Mouse (Mus musculus) embryo, embryonic 10 days (tissue): Measurements from ENCODE around the gene Ssh3.

ENCODE experiments used
- DNase-seq: peaks from one replicate; pipeline ENCODE4 v3.0.0-alpha.2; 2015; ENCODE audit warnings: low spot score

The Ssh3 gene

GRCm38 (mm10) chr19:4244775-4245174, 24.2 kb downstream of the Ssh3 start:
- DNase-seq: no peak

DNA sequence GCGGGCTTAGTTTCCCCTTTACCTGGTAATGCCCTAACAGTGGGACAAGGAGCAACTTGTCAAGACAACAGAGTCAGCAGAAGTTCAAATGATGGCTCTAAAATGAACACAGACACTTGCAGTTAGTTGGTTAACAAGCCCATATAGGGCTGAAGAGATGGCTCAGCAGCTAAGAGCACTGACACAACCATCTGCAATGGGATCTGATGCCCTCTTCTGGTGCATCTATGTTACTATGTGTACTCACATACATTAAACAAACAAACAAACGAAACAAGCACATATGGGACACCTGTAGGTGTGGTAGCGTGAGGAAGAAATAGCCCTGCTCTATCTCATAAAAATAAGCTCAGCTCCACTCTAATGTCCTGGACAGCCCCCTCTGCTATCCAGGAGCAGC, 26.6 kb downstream of the Ssh3 start:
- DNase-seq: no peak

GRCm38 (mm10) chr19:4240247-4240668, 28.7 kb downstream of the Ssh3 start:
- peak; percentile 57 for DNase-seq

DNA sequence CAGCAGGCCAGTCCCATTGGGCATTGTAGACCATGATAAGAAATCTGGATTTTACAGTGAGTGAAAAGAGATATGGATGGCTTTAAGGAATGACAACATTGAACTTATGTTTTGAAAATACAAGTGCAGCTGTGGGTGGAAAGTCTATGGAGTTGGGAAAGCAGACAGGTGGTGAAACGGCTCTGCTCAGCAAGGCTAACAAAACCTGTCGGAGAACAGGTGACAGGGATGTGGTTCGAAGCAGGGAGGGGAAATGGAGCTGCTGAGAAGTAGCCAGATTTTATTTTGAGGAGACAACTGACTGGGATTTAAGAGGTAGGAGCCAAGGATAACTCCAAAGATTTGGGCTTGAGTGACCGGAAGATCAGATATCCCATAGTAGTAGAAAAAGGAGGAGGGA, 34.4 kb downstream of the Ssh3 start:
- no peak for DNase-seq

GRCm38 (mm10) chr19:4232651-4233050, 36.3 kb downstream of the Ssh3 start:
- DNase-seq: no peak

GRCm38 (mm10) chr19:4232186-4232572, 36.8 kb downstream of the Ssh3 start:
- no peak for DNase-seq

- peak; percentile 95 for DNase-seq
Observed at GRCm38 (mm10) chr19:4231253-4232185, 37.5 kb downstream of the Ssh3 start, which contains the start of gene Pold4. Gene Pold4, plus strand, starts transcription at chr19:4231899.

GRCm38 (mm10) chr19:4230415-4230814, 38.6 kb downstream of the Ssh3 start:
- DNase-seq: no peak

- DNase-seq: no peak
Observed at GRCm38 (mm10) chr19:4229451-4230076, 39.4 kb downstream of the Ssh3 start.

DNA sequence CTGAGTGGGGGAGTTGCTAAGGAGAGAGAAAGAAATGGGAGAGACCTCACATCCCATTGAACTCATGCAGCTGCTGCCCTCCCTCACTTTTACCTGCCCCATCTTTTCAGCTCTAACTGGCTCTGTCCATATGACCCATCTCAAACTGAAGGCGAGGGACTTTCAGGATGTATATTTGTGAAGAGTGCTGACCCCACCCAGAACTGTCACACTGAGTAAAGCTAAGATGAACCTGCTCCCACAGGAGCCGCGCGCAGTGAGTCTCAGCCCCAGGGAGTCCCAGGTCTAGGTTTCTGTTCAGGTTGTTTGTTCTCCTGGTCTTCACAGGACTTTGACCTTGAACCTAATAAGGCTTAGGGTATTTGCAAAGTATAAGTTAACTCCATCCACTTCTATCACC, 40.1 kb downstream of the Ssh3 start:
- DNase-seq: no peak

GRCm38 (mm10) chr19:4227894-4228678, 40.9 kb downstream of the Ssh3 start:
- DNase-seq: peak; percentile 89

GRCm38 (mm10) chr19:4227446-4227845, 41.5 kb downstream of the Ssh3 start:
- DNase-seq: no peak

- no peak for DNase-seq
Observed at GRCm38 (mm10) chr19:4226779-4227178, 42.2 kb downstream of the Ssh3 start.

- no peak for DNase-seq
Observed at GRCm38 (mm10) chr19:4222165-4222564, 46.8 kb downstream of the Ssh3 start.

- DNase-seq: no peak
Observed at GRCm38 (mm10) chr19:4220957-4221743, 47.8 kb downstream of the Ssh3 start.

- no peak for DNase-seq
Observed at GRCm38 (mm10) chr19:4220416-4220815, 48.6 kb downstream of the Ssh3 start.

- no peak for DNase-seq
Observed at GRCm38 (mm10) chr19:4219943-4220342, 49.0 kb downstream of the Ssh3 start.

- no peak for DNase-seq
Observed at GRCm38 (mm10) chr19:4218784-4219183, 50.2 kb downstream of the Ssh3 start.

- no peak for DNase-seq
Observed at GRCm38 (mm10) chr19:4218293-4218692, 50.7 kb downstream of the Ssh3 start.

DNA sequence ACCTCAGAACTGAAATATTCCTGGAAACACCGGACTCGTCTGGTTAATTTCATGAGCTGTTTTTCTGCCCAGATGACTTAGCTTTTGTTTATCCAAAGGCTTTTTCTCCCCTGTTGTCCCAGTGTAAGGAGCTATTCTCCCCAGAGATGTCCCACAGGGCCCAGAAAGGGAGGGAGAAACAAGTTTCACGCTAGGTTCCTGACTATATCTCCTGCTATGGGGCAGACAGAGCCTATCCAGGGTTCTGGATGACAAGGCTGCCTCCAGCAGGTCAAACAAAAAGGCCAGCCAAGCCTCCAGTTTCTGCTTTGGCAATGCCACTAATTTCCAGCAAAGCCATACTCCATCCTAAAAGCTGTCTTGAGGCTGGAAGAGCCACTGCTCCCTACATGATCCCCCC, 51.1 kb downstream of the Ssh3 start:
- no peak for DNase-seq

- DNase-seq: no peak
Observed at GRCm38 (mm10) chr19:4217140-4217539, 51.8 kb downstream of the Ssh3 start.
